Mouse (Mus musculus) fibroblast of lung, adult 2 months (primary cell): ENCODE results near the gene Lmln.
"Not testable (repeated sequence)": the region's sequence is repeated elsewhere in the genome, so short reads cannot be mapped to it uniquely, and the experiment has no call there.

Experiments used
- DNase-seq: peaks from one replicate; pipeline ENCODE4 v3.0.0-alpha.2; 2011; ENCODE audit warnings: low read depth

Gene Lmln

GRCm38 (mm10) chr16:33062024-33062681 is at the start of gene Lmln:
Gene Lmln (plus strand): TSS chr16:33062521.
- peak; percentile 77 for DNase-seq

- no peak for DNase-seq
Observed at GRCm38 (mm10) chr16:33013801-33014200, 48.5 kb upstream of the Lmln start.

GRCm38 (mm10) chr16:33014921-33015320 is 47.4 kb upstream of the Lmln start:
- DNase-seq, result no peak

GRCm38 (mm10) chr16:33015396-33015907 is 46.9 kb upstream of the Lmln start:
- DNase-seq, result no peak

- DNase-seq, result no peak
Observed at GRCm38 (mm10) chr16:33015986-33016385, 46.3 kb upstream of the Lmln start.

- no peak for DNase-seq
Observed at GRCm38 (mm10) chr16:33017677-33018349, 44.5 kb upstream of the Lmln start.

GRCm38 (mm10) chr16:33019117-33019770 is 43.1 kb upstream of the Lmln start:
- DNase-seq, result no peak

GRCm38 (mm10) chr16:33021381-33021780 is 40.9 kb upstream of the Lmln start:
- no peak for DNase-seq

GRCm38 (mm10) chr16:33023750-33024149 is 38.6 kb upstream of the Lmln start:
- DNase-seq, result peak; percentile 61

GRCm38 (mm10) chr16:33024456-33025104 is 37.7 kb upstream of the Lmln start:
- no peak for DNase-seq

- DNase-seq, result no peak
Observed at GRCm38 (mm10) chr16:33026357-33026756, 36.0 kb upstream of the Lmln start.

GRCm38 (mm10) chr16:33036006-33036405 is 26.3 kb upstream of the Lmln start:
- no peak for DNase-seq

- no peak for DNase-seq
Observed at GRCm38 (mm10) chr16:33042682-33043081, 19.6 kb upstream of the Lmln start.

GRCm38 (mm10) chr16:33043268-33043667 is 19.1 kb upstream of the Lmln start:
- DNase-seq, result no peak

- no peak for DNase-seq
Observed at GRCm38 (mm10) chr16:33048004-33048403, 14.3 kb upstream of the Lmln start.

- DNase-seq, result no peak
Observed at GRCm38 (mm10) chr16:33048686-33049085, 13.6 kb upstream of the Lmln start.

- no peak for DNase-seq
Observed at GRCm38 (mm10) chr16:33049809-33050208, 12.5 kb upstream of the Lmln start.

- no peak for DNase-seq
Observed at GRCm38 (mm10) chr16:33053141-33053540, 9.2 kb upstream of the Lmln start.

- not testable (repeated sequence) for DNase-seq
Observed at GRCm38 (mm10) chr16:33054927-33055326, 7.4 kb upstream of the Lmln start.

- DNase-seq, result no peak
Observed at GRCm38 (mm10) chr16:33055655-33056054, 6.7 kb upstream of the Lmln start.

- DNase-seq, result peak; percentile 72
Observed at GRCm38 (mm10) chr16:33056095-33056785, 6.1 kb upstream of the Lmln start, which contains the start of the genes Iqcg and Rpl35a. Gene Iqcg (minus strand): TSS chr16:33056218. Gene Rpl35a (plus strand): TSS chr16:33056453.

GRCm38 (mm10) chr16:33056786-33057185 is 5.5 kb upstream of the Lmln start:
- no peak for DNase-seq
